Mouse (Mus musculus): ENCODE measurements around the gene Fam163a. TPM values are rescaled to one million over a fixed set of nuclear protein-coding genes. Genes with fewer than 3 reads are reported as not detected.
"Not testable (repeated sequence)": the region's sequence is repeated elsewhere in the genome, so short reads cannot be mapped to it uniquely, and the experiment has no call there.

Fam163a gene
- polyA plus RNA-seq, 1 experiment from 2014 or later, result 4.2 TPM

- Histone ChIP-seq H3K27me3 (ENCODE audit: control insufficient read depth, insufficient read depth, low read length) (no peaks in the 10 kb centered on the region), H3K36me3 (ENCODE audit: control insufficient read depth, insufficient read depth, low read length) (peaks cover 13% of the 10 kb centered on the region), H3K9me3 (replicated peaks; ENCODE audit: control insufficient read depth, low read length) (no peaks in the 10 kb centered on the region), H3K4me3 (replicated peaks; ENCODE audit: low read length) (no peak overlapping the region), H3K27ac (ENCODE audit: low read length) (no peak overlapping the region), H3K4me2 (ENCODE audit: low read depth, low read length) (no peak overlapping the region), H3K4me1 (ENCODE audit: control insufficient read depth, insufficient read depth, low read length) (peaks cover 20% of the 10 kb centered on the region), H3K9ac (ENCODE audit: low read length) (no peak overlapping the region)
- ATAC-seq (ENCODE audit: insufficient read depth, low FRiP score), result no peak
- 83% methylated on average over 3 of the region's 3 CpGs for WGBS
Observed at GRCm38 (mm10) chr1:156046688-156047087, 158.1 kb downstream of the Fam163a start.

GRCm38 (mm10) chr1:156044211-156044611 lies 160.6 kb downstream of the Fam163a start:
- H3K4me2 ChIP-seq (ENCODE audit: low read depth, low read length), result no peak overlapping the region
- no peak overlapping the region for H3K9ac ChIP-seq (ENCODE audit: low read length)
- H3K9me3 ChIP-seq (replicated peaks; ENCODE audit: control insufficient read depth, low read length), result no peaks in the 10 kb centered on the region
- H3K27ac ChIP-seq (ENCODE audit: low read length), result no peak overlapping the region
- H3K4me1 ChIP-seq (ENCODE audit: control insufficient read depth, insufficient read depth, low read length), result peaks cover 28% of the 10 kb centered on the region
- H3K4me3 ChIP-seq (replicated peaks; ENCODE audit: low read length), result no peak overlapping the region
- H3K27me3 ChIP-seq (ENCODE audit: control insufficient read depth, insufficient read depth, low read length), result no peaks in the 10 kb centered on the region
- WGBS, result 58% methylated on average over 5 of the region's 5 CpGs
- peaks cover 3% of the 10 kb centered on the region for H3K36me3 ChIP-seq (ENCODE audit: control insufficient read depth, insufficient read depth, low read length)
- ATAC-seq (ENCODE audit: insufficient read depth, low FRiP score), result no peak

GRCm38 (mm10) chr1:156043027-156043426 lies 161.8 kb downstream of the Fam163a start:
- Histone ChIP-seq H3K9me3 (replicated peaks; ENCODE audit: control insufficient read depth, low read length) (no peaks in the 10 kb centered on the region), H3K4me1 (ENCODE audit: control insufficient read depth, insufficient read depth, low read length) (peaks cover 28% of the 10 kb centered on the region), H3K4me3 (replicated peaks; ENCODE audit: low read length) (0 out of 2 replicates have a peak overlapping the region, but pooled peaks have one; percentile 8), H3K9ac (ENCODE audit: low read length) (no peak overlapping the region), H3K36me3 (ENCODE audit: control insufficient read depth, insufficient read depth, low read length) (no peaks in the 10 kb centered on the region; the same call in 1 of the 2 replicates), H3K4me2 (ENCODE audit: low read depth, low read length) (peak overlapping the region; percentile 24; the same call in 1 of the 2 replicates), H3K27ac (ENCODE audit: low read length) (no peak overlapping the region), H3K27me3 (ENCODE audit: control insufficient read depth, insufficient read depth, low read length) (no peaks in the 10 kb centered on the region)
- 13% methylated on average over 4 of the region's 4 CpGs for WGBS
- ATAC-seq (ENCODE audit: insufficient read depth, low FRiP score), result peak; percentile 31; the same call in 1 of the 2 replicates

- ATAC-seq (ENCODE audit: insufficient read depth, low FRiP score), result no peak
- H3K9ac ChIP-seq (ENCODE audit: low read length), result no peak overlapping the region
- 75% methylated on average over 5 of the region's 5 CpGs for WGBS
- H3K27me3 ChIP-seq (ENCODE audit: control insufficient read depth, insufficient read depth, low read length), result no peaks in the 10 kb centered on the region
- peak overlapping the region; percentile 43 for H3K4me3 ChIP-seq (replicated peaks; ENCODE audit: low read length)
- H3K4me1 ChIP-seq (ENCODE audit: control insufficient read depth, insufficient read depth, low read length), result peaks cover 28% of the 10 kb centered on the region
- H3K36me3 ChIP-seq (ENCODE audit: control insufficient read depth, insufficient read depth, low read length), result no peaks in the 10 kb centered on the region; the same call in 1 of the 2 replicates
- H3K27ac ChIP-seq (ENCODE audit: low read length), result peak overlapping the region; percentile 31; the same call in 1 of the 2 replicates
- H3K4me2 ChIP-seq (ENCODE audit: low read depth, low read length), result peak overlapping the region; percentile 67
- H3K9me3 ChIP-seq (replicated peaks; ENCODE audit: control insufficient read depth, low read length), result no peaks in the 10 kb centered on the region
Observed at GRCm38 (mm10) chr1:156042481-156042880, 162.3 kb downstream of the Fam163a start.

GRCm38 (mm10) chr1:156041451-156042241 lies 163.2 kb downstream of the Fam163a start:
- Histone ChIP-seq H3K9ac (ENCODE audit: low read length) (peak overlapping the region; percentile 57), H3K4me1 (ENCODE audit: control insufficient read depth, insufficient read depth, low read length) (peaks cover 32% of the 10 kb centered on the region), H3K27me3 (ENCODE audit: control insufficient read depth, insufficient read depth, low read length) (no peaks in the 10 kb centered on the region), H3K4me3 (replicated peaks; ENCODE audit: low read length) (peak overlapping the region; percentile 43), H3K36me3 (ENCODE audit: control insufficient read depth, insufficient read depth, low read length) (no peaks in the 10 kb centered on the region; the same call in 1 of the 2 replicates), H3K4me2 (ENCODE audit: low read depth, low read length) (peak overlapping the region; percentile 67), H3K27ac (ENCODE audit: low read length) (peak overlapping the region; percentile 31; the same call in 1 of the 2 replicates), H3K9me3 (replicated peaks; ENCODE audit: control insufficient read depth, low read length) (no peaks in the 10 kb centered on the region)
- 24% methylated on average over 7 of the region's 7 CpGs for WGBS
- no peak for ATAC-seq (ENCODE audit: insufficient read depth, low FRiP score)

- no peaks in the 10 kb centered on the region for H3K27me3 ChIP-seq (ENCODE audit: control insufficient read depth, insufficient read depth, low read length)
- no peaks in the 10 kb centered on the region for H3K9me3 ChIP-seq (replicated peaks; ENCODE audit: control insufficient read depth, low read length)
- peak overlapping the region; percentile 71 for H3K27ac ChIP-seq (ENCODE audit: low read length)
- H3K4me3 ChIP-seq (replicated peaks; ENCODE audit: low read length), result peak overlapping the region; percentile 60
- peak overlapping the region; percentile 70 for H3K9ac ChIP-seq (ENCODE audit: low read length)
- peaks cover 32% of the 10 kb centered on the region for H3K4me1 ChIP-seq (ENCODE audit: control insufficient read depth, insufficient read depth, low read length)
- H3K36me3 ChIP-seq (ENCODE audit: control insufficient read depth, insufficient read depth, low read length), result no peaks in the 10 kb centered on the region; the same call in 1 of the 2 replicates
- ATAC-seq (ENCODE audit: insufficient read depth, low FRiP score), result peak; percentile 86
- peak overlapping the region; percentile 67 for H3K4me2 ChIP-seq (ENCODE audit: low read depth, low read length)
- under 1% methylated on average over 22 of the region's 22 CpGs for WGBS
Observed at GRCm38 (mm10) chr1:156040731-156041401, 164.0 kb downstream of the Fam163a start.

GRCm38 (mm10) chr1:156039989-156040388 lies 164.8 kb downstream of the Fam163a start:
- ATAC-seq (ENCODE audit: insufficient read depth, low FRiP score); H3K36me3 ChIP-seq (ENCODE audit: control insufficient read depth, insufficient read depth, low read length); H3K4me3 ChIP-seq (replicated peaks; ENCODE audit: low read length); H3K27me3 ChIP-seq (ENCODE audit: control insufficient read depth, insufficient read depth, low read length); H3K4me2 ChIP-seq (ENCODE audit: low read depth, low read length); H3K9ac ChIP-seq (ENCODE audit: low read length); H3K9me3 ChIP-seq (replicated peaks; ENCODE audit: control insufficient read depth, low read length): not testable (repeated sequence)
- WGBS, result 71% methylated on average over 7 of the region's 7 CpGs
- H3K4me1 ChIP-seq (ENCODE audit: control insufficient read depth, insufficient read depth, low read length), result peaks cover 32% of the 10 kb centered on the region
- H3K27ac ChIP-seq (ENCODE audit: low read length), result peak overlapping the region; percentile 71

- Histone ChIP-seq H3K27ac (ENCODE audit: low read length) (peak overlapping the region; percentile 77), H3K4me2 (ENCODE audit: low read depth, low read length) (peak overlapping the region; percentile 58), H3K9me3 (replicated peaks; ENCODE audit: control insufficient read depth, low read length) (no peaks in the 10 kb centered on the region), H3K4me1 (ENCODE audit: control insufficient read depth, insufficient read depth, low read length) (peaks cover 23% of the 10 kb centered on the region), H3K4me3 (replicated peaks; ENCODE audit: low read length) (peak overlapping the region; percentile 34), H3K27me3 (ENCODE audit: control insufficient read depth, insufficient read depth, low read length) (no peaks in the 10 kb centered on the region), H3K9ac (ENCODE audit: low read length) (peak overlapping the region; percentile 29; the same call in 1 of the 2 replicates), H3K36me3 (ENCODE audit: control insufficient read depth, insufficient read depth, low read length) (peaks cover 10% of the 10 kb centered on the region)
- ATAC-seq (ENCODE audit: insufficient read depth, low FRiP score), result no peak
- WGBS, result 25% methylated on average over 5 of the region's 5 CpGs
Observed at GRCm38 (mm10) chr1:156037144-156037583, 167.7 kb downstream of the Fam163a start.

Measured in stomach, embryonic 16.5 days (tissue).